Mouse (Mus musculus): ENCODE results near the gene Klhl22. TPM values are rescaled to one million over a fixed set of nuclear protein-coding genes. Genes with fewer than 3 reads are reported as not detected.

The Klhl22 gene
- polyA plus RNA-seq, 1 experiment = 42.0 TPM

GRCm38 (mm10) chr16:17745067-17745466 is 14.4 kb upstream of the Klhl22 start:
- peaks cover 4% of the 10 kb centered on the region for H3K4me1 ChIP-seq (ENCODE audit: control insufficient read depth, insufficient read depth, low read length)
- TF ChIP-seq CTCF (IDR thresholded peaks at IDR 0.05; ENCODE audit: insufficient read depth, low read length) (no peak), POLR2A (IDR thresholded peaks at IDR 0.05; ENCODE audit: borderline replicate concordance, extremely low read depth, low read depth, low read length) (no peak)
- no peak overlapping the region for H3K4me3 ChIP-seq (replicated peaks; ENCODE audit: extremely low read depth, low read depth, low read length)
- DNase-seq = no peak
- WGBS = 60% methylated on average over 2 of the region's 2 CpGs

GRCm38 (mm10) chr16:17753001-17753400 is 6.4 kb upstream of the Klhl22 start:
- TF ChIP-seq POLR2A (IDR thresholded peaks at IDR 0.05; ENCODE audit: borderline replicate concordance, extremely low read depth, low read depth, low read length) (no peak), CTCF (IDR thresholded peaks at IDR 0.05; ENCODE audit: insufficient read depth, low read length) (no peak)
- WGBS = 26% methylated on average over 3 of the region's 3 CpGs
- Histone ChIP-seq H3K4me3 (replicated peaks; ENCODE audit: extremely low read depth, low read depth, low read length) (no peak overlapping the region), H3K4me1 (ENCODE audit: control insufficient read depth, insufficient read depth, low read length) (no peaks in the 10 kb centered on the region)
- no peak for DNase-seq

DNA sequence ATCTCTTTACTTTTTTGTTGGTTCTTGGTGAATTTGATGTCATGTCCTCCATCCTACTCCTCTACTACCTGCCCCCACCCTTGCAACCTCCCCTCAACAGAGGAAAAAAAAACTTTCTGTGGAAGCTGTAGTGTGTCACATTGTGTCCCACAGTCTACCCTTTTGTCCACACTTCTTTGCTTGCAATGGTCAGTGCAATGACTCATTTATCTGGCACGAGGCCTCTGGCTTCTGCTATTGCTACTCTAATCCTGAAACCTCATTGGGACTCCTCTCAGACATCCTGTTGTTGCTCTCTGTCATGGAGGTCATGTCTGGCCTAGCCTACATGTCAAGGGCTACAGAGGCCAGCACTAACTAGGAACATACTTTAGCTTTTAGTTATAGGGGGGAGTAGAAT is 5.7 kb upstream of the Klhl22 start:
- Histone ChIP-seq H3K4me3 (replicated peaks; ENCODE audit: extremely low read depth, low read depth, low read length) (no peak overlapping the region), H3K4me1 (ENCODE audit: control insufficient read depth, insufficient read depth, low read length) (no peaks in the 10 kb centered on the region)
- TF ChIP-seq CTCF (IDR thresholded peaks at IDR 0.05; ENCODE audit: insufficient read depth, low read length) = no peak
- no peak for TF ChIP-seq POLR2A (IDR thresholded peaks at IDR 0.05; ENCODE audit: borderline replicate concordance, extremely low read depth, low read depth, low read length)
- no peak for DNase-seq
- 40% methylated on average over 1 of the region's 1 CpGs for WGBS

DNA sequence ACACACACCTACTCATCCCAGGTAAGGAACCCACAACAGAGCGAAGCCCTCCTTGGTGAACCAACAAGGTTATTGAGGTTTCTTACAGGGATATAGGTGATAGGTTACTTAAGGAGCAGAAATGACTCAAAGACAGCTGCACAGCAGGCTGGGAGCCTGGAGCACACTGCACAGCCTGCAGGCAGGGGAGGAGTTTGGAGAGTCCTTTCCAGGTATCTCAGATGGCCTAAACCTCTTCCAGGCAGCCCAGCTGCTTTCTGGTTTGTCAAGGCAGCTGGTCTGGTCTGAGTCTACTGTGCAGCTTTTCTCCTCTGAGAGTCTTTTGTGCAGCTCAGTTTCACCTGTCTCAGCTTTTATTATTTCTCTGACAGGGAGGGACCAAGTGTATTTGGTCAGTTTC is 1.7 kb upstream of the Klhl22 start:
- H3K4me3 ChIP-seq (replicated peaks; ENCODE audit: extremely low read depth, low read depth, low read length) = no peak overlapping the region
- WGBS = 97% methylated on average over 1 of the region's 1 CpGs
- TF ChIP-seq POLR2A (IDR thresholded peaks at IDR 0.05; ENCODE audit: borderline replicate concordance, extremely low read depth, low read depth, low read length) (no peak), CTCF (IDR thresholded peaks at IDR 0.05; ENCODE audit: insufficient read depth, low read length) (no peak)
- H3K4me1 ChIP-seq (ENCODE audit: control insufficient read depth, insufficient read depth, low read length) = no peaks in the 10 kb centered on the region
- no peak for DNase-seq

DNA sequence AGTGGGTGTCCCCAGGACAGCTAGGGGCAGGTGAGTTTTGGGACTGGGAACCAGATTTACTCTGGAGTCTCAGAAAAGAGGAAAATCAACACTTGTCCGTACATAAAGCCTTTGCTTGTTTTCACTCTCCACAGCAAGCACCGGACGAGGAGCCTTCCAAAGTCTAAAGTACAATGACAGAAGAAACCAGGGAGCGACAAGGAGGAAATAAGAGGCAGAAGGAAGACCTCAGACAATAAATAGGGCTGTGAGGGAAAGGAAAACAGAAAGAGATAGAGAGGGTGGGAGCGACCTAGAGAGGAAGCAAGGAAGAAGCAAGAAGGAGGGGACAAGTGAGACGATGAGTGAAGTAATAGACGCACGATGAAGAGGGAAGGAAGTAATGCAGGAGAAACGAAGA is 516 bp upstream of the Klhl22 start:
- H3K4me3 ChIP-seq (replicated peaks; ENCODE audit: extremely low read depth, low read depth, low read length) = peak overlapping the region; percentile 73
- TF ChIP-seq POLR2A (IDR thresholded peaks at IDR 0.05; ENCODE audit: borderline replicate concordance, extremely low read depth, low read depth, low read length) (no peak), CTCF (IDR thresholded peaks at IDR 0.05; ENCODE audit: insufficient read depth, low read length) (no peak)
- 15% methylated on average over 9 of the region's 9 CpGs for WGBS
- peak; percentile 11 for DNase-seq
- no peaks in the 10 kb centered on the region for H3K4me1 ChIP-seq (ENCODE audit: control insufficient read depth, insufficient read depth, low read length)

DNA sequence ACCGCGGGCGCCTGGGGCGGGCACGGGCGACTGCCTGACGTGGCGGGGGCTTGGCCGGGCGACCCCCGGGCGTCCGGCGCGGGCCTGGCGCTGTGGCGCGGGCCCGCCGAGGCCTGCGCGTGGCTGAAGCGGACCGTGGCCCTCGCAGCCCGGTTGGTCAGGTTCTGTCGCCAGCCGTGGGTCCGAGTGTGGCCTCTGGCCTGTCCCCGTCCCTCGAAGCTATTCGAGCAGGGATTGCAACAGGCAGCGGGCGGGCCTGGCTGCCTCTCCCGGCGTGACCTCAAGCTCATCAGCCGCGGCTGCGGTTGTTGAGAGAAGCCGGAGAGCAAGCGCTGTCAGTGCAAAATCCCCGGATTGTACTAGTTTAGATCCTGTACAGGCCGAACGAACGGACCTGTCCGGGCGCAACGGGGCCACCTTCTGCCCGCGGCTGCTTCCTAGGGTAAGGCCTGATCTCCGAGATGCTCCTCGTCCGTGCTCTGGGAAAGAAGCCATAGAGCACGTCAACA is 449 bp downstream of the Klhl22 start:
- WGBS = under 1% methylated on average over 54 of the region's 54 CpGs
- peak overlapping the region; percentile 73 for H3K4me3 ChIP-seq (replicated peaks; ENCODE audit: extremely low read depth, low read depth, low read length)
- peak; percentile 62 for DNase-seq
- TF ChIP-seq CTCF (IDR thresholded peaks at IDR 0.05; ENCODE audit: insufficient read depth, low read length) (no peak), POLR2A (IDR thresholded peaks at IDR 0.05; ENCODE audit: borderline replicate concordance, extremely low read depth, low read depth, low read length) (no peak)
- no peaks in the 10 kb centered on the region for H3K4me1 ChIP-seq (ENCODE audit: control insufficient read depth, insufficient read depth, low read length)

- DNase-seq = no peak
- WGBS = 43% methylated on average over 8 of the region's 8 CpGs
- Histone ChIP-seq H3K4me3 (replicated peaks; ENCODE audit: extremely low read depth, low read depth, low read length) (no peak overlapping the region), H3K4me1 (ENCODE audit: control insufficient read depth, insufficient read depth, low read length) (no peaks in the 10 kb centered on the region)
- TF ChIP-seq POLR2A (IDR thresholded peaks at IDR 0.05; ENCODE audit: borderline replicate concordance, extremely low read depth, low read depth, low read length) (no peak), CTCF (IDR thresholded peaks at IDR 0.05; ENCODE audit: insufficient read depth, low read length) (peak; percentile 49)
Observed at GRCm38 (mm10) chr16:17760657-17761056, 1.2 kb downstream of the Klhl22 start.

GRCm38 (mm10) chr16:17761074-17761473 is 1.7 kb downstream of the Klhl22 start:
- WGBS = 50% methylated on average over 1 of the region's 1 CpGs
- TF ChIP-seq CTCF (IDR thresholded peaks at IDR 0.05; ENCODE audit: insufficient read depth, low read length) = no peak
- TF ChIP-seq POLR2A (IDR thresholded peaks at IDR 0.05; ENCODE audit: borderline replicate concordance, extremely low read depth, low read depth, low read length) = no peak
- Histone ChIP-seq H3K4me3 (replicated peaks; ENCODE audit: extremely low read depth, low read depth, low read length) (no peak overlapping the region), H3K4me1 (ENCODE audit: control insufficient read depth, insufficient read depth, low read length) (no peaks in the 10 kb centered on the region)
- no peak for DNase-seq

DNA sequence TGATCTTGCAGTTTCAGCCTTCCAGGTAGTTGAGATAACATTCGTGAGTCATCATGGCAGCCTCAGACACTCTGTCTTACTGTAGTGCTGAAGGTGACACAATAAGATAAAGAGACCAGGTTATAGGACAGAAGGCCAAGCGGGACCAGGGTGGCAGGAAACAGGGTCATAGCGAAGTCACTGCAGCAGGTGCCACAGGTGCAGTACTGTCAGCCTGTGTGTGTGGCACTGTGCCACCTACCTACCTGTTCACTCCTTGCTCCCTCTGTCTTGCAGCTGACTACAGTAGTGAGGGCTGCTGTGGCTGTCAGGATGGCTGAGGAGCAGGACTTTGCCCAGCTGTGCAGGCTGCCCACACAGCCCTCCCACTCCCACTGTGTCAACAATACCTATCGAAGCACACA is 4.7 kb downstream of the Klhl22 start:
- Histone ChIP-seq H3K4me3 (replicated peaks; ENCODE audit: extremely low read depth, low read depth, low read length) (no peak overlapping the region), H3K4me1 (ENCODE audit: control insufficient read depth, insufficient read depth, low read length) (no peaks in the 10 kb centered on the region)
- no peak for DNase-seq
- WGBS = 76% methylated on average over 4 of the region's 4 CpGs
- no peak for TF ChIP-seq POLR2A (IDR thresholded peaks at IDR 0.05; ENCODE audit: borderline replicate concordance, extremely low read depth, low read depth, low read length)
- TF ChIP-seq CTCF (IDR thresholded peaks at IDR 0.05; ENCODE audit: insufficient read depth, low read length) = no peak

GRCm38 (mm10) chr16:17768834-17769233 is 9.4 kb downstream of the Klhl22 start:
- Histone ChIP-seq H3K4me1 (ENCODE audit: control insufficient read depth, insufficient read depth, low read length) (no peaks in the 10 kb centered on the region), H3K4me3 (replicated peaks; ENCODE audit: extremely low read depth, low read depth, low read length) (no peak overlapping the region)
- TF ChIP-seq POLR2A (IDR thresholded peaks at IDR 0.05; ENCODE audit: borderline replicate concordance, extremely low read depth, low read depth, low read length) = no peak
- TF ChIP-seq CTCF (IDR thresholded peaks at IDR 0.05; ENCODE audit: insufficient read depth, low read length) = no peak
- 61% methylated on average over 7 of the region's 7 CpGs for WGBS
- no peak for DNase-seq

All from lung, adult 2 months (tissue).